Mouse (Mus musculus): Measurements from ENCODE around the gene Steap2. TPM values are rescaled to one million over a fixed set of nuclear protein-coding genes. Genes with fewer than 3 reads are reported as not detected.
"Not testable (repeated sequence)": the region's sequence is repeated elsewhere in the genome, so short reads cannot be mapped to it uniquely, and the experiment has no call there.

The Steap2 gene
- polyA plus RNA-seq (2017; shearing (Covaris generic)) = under 1 TPM in 2 of 3 experiments, not detected in 1; 0.04 to 0.12 TPM

DNA sequence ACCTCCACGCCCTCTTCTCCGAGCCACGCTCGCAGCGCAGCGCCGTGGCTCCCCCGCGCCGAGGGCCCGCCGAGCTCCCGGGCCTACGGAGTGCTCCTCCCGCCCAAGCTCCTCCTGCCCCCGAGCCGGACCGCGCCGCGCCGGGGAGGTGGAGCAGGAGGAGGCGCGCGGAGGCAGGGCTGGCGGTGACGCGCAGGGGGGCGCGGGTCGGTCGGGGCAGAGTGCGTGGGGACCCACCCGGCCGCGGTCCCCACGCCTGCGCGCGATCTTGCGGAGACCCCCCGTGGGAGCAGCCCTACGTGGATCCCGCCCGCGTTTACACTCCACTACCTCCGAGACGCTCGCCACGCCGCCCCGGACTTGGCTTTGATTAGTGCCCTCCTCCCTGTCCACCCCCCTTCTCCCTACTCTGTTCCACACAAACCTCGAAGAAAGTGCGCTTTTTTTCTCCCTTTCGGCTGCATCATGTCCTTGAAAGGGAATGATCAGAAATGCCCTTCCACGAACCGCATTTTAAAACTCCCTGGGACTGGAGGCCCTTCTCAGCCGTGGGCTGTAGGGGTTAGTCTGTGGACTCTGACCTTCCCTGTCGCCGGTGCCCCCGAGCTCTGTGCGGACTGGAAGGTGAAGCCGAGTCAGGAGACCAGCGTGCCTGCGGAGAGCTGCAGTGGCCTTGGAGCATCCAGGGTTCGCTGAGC is at the start of gene Steap2:
Gene Steap2, minus strand, starts transcription at position 623 of the 698 bp plus-strand sequence.
- no peak for ATAC-seq

DNA sequence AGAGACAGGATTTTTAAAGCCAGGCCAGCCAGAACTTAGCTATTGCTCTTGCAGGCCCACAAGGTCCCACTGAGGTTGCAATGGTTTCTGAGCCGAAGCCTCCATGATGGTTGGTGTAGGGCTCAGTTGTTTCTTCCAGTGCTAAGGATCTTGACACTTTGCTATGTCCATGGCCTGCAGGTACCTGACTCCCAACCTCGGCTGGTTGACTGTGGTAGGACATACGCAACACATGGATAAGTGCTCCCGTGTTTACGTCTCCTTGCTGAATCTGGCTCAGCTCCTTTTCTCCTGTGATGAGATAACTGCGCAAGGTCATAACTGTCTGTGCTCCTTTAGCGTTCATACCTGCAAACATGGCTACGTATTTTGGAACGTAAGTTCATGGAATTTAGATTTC is 40.1 kb upstream of the Steap2 start:
- ATAC-seq = no peak

DNA sequence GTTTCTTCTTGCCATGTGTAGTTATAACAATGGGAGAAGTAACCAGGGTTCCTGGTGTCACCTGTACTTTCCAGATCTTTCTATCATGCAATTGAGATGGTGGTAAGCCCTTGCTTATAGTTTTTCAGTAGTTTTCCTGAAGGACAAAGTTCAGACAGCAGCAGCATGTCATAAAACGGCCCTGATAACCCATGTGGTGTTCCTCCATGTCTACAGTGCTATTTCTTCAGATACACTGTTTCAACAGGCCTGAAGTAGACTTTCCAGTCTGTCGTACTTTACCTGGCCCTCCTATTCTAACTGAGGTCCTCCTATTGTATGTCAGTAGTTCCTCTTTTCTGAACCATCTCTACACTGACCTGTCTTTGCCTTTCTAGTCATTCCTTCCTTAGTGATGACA is 38.5 kb upstream of the Steap2 start:
- ATAC-seq = no peak

DNA sequence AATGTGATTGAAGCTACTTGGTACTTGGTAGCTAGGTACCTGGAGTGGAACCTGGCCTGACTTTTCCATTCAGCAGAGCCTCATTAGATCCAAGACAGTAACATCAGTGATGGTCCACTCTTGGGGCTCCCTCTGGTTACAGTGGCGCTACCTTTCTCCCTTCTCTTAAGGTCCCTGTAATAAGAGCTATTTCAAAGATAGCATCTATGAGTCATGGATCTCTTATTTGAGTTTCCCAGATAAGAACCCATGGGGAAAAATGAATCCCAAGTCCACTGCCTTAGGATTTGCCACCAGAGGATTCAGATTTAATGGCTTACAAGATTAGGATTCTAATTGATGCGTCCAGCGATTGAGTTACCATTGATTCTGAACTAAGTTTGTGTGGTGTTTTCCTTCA is 37.8 kb upstream of the Steap2 start:
- ATAC-seq = no peak

DNA sequence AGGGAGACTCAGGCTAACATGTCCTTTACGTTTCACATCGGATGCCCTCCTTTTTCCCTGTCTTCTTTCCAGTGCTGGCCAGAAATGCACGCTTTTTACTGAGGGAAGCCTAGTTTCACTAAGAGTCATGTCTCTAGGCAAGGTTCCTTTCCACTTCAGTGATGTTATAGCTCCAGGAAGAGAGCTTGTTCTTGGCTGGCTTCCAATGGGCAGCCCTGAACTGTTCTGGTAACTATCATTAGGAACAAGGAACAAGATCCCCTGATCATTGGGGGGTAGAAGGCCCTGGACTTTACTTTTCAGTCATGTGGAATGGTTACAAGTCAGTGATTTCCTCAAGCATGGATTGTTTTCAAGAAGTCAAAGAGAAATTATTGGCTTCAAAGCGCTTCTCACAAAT is 35.5 kb upstream of the Steap2 start:
- no peak for ATAC-seq

DNA sequence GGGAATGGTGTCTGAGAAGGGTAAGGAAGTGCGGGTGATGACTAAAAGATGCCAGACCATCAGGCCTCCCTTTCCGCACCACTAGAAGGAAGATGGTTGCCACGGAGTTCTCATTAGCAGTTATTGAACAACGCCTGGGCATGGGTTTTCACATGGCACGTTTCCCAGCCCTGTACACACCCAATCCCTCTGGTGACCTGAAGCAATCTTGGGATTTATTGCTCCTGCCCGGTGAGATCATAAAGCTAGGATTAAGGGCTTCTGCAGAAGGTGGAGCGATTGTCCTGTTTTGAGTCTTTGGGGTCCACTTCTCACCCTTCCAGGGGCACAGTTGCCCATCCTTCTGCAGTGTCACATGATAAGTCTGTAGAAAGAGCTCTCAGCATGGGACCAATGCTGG is 27.8 kb upstream of the Steap2 start:
- ATAC-seq = no peak

DNA sequence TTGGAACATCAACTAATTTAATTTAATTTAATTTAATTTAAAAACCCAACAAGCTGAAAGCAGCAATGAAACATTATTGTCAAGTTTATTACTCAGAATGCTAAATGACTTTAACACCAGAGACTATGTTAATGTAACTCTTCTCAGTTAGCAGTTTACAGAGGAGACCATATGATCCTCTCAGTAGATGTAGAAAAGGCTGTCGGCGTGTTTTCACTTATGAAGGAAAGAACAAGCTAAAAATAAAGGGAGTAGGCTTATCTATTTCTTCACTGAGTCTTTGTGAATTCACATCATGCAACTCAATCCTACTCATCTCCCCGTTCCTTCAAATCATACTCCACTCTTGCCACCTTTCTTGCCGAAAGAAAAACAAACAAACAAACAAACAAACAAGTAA is 16.7 kb upstream of the Steap2 start:
- no peak for ATAC-seq

DNA sequence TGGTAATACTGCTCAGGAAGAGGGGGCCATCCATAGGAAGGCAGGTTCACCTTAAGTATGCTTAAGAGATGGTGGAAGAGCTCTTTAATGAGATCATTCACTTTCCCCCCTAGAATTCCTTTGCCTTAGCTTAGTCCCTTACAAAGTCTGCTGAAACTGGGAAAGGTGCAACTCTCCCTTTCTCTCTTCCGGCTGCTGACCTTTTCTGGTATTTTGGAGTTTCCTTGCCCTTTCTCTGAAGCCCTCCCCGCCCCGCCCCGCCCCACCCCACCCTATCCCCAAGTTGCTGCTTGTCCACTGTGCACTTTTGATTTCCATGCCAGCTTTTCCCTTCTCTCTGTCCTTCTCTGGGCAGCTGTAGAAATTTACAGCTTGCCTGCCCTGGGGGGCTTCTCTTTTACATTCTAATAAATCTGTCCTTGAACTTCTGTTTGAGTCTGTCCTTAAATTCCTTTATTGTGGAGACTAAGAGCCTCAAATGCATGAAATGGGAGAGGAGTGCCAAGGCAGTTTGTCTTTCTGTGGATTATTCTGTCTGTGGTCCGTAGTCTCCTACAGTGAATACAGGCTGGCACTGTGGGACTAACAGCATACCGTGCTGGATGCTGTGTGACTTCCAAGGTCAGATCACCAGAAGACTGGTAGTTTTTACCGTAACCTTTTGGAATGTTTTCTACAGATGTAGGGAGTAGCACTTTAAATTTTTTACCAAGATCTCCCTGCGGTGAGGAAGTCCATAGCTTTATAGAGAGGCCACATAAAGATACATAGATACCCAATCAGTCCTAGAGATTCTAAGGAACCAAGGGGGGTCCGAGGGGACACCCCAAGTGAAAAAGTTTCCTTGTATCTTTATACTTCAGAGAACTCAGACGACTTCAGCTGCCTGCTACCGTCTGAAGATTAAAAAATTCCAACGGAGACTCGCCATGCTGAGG is 13.2 kb upstream of the Steap2 start:
- ATAC-seq = no peak

DNA sequence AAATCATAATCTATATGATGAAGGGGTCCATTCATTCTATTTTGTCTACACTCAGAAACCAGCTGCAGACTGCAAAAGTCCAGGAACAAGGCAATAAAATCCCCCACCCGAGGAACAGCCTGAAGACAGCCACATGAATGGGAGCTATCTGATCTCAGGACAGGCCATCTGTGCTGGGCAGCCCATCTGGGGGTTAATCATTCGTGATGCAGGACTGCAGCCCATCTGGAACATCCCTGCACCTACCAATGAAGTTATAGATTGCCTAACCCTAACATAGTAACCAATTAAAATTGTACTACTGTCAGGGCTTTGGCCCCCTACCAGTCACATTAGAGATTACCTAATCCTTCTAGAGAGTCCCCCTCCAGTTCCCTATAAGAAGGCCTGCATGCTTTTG is 10.6 kb upstream of the Steap2 start:
- ATAC-seq = no peak

DNA sequence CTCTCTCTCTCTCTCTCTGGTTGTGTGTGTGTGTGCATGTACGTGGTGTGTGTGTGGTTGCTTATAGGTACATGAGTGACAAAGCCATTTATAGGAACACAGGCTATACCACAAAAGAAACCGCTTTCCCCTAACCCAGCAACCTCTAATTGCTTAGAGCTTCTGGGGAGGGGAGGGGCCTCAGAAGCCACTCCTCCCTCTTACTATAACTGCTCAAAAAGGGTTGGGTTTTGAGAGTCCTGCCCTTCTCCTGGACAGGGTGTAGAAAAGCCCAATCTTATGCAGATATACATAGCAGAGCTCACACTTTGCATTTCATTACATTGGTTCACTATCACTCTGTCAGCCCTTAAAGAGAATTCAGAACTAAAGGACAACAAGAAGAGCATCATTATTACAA is 6.0 kb upstream of the Steap2 start:
- ATAC-seq = no peak

DNA sequence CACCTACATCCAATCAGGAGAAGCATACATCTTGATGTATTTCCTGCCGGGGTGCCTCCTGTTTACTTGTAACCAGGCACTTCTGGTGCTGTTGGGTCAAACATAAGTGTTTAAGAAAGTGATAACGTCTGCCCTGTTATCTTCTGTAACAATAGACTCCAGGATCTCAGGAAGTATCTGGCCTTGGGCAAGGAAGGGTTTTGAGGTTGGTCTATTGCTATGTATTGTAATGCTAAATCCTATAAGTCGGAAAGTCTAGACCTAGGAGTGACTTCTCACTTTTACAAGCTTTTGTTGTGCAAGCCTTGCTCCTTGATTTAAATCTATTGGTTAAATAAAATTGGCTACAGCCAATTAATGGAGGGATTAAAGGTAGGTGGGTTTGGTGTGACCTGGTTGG is 4.5 kb upstream of the Steap2 start:
- ATAC-seq = no peak

DNA sequence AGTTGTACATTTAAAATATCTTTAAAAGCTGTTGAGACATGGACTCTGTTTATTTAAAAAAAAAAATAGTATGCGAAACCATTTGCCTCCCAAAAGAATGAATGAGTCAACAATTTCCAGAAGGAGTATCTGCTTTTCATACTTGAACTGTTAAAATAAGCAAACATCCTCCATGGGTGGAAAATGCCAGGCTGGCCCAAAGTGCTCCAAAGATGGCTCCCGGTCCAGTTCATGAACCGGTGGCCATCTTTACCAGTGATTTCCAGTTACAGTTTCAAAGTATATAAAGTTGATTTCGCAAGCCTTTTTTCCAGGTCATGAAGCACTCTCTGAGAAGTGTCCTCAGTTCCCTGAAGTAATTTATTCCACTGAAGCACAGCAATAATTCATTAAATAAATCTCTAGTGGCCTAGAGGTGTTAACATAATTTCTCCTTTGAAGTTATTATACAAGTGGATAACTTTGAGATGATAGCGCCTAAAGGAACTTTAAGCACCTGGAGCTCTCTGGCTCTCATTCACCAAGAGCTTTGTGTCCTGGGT is 1.1 kb upstream of the Steap2 start:
- ATAC-seq = no peak

DNA sequence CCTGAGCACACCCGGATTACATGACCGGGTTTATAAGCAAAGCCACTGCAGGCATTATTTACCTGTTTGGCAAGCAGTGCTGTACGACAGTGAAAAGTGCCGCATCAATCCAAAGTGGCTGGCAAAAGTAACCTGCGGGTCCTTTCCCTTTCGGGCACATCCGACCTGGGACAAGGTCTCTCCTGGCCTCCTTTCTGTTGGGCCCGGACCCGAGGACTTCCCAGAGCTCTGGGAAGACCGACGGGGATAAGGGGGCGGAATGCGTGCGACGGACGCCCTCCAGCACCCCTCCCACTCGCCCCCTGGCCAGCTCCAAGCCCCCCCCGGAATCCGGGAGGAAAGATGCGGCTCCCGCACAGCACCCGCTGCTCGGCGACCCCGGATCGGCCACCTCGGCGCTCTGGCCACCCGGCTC is 830 bp downstream of the Steap2 start:
- no peak for ATAC-seq

DNA sequence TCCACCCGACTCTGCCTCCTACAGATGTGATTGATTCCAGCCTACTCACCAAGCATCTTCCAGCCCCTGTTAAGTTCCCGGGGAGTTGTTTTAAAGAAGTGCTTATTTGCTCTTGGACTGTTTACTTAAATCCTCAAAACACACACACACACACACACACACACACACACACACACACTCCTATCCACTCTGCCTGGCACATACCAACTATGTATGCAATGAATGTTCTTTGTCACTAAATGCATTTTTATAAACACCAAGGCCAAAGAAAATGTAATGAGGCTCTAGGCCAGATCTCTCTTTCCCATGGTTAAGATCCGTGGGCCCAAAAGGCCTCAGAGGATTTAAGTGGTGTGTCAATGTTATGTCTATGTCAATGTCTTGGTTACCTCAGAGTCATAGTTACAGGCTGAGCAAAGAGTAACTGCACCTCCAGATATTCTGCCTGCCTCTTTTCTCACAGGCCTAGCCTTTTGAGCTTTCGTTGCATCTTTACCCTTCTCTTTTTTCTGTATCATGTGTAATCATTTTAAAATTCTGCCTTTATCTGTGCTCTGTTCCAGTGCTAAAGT is 2.1 kb downstream of the Steap2 start:
- no peak for ATAC-seq

DNA sequence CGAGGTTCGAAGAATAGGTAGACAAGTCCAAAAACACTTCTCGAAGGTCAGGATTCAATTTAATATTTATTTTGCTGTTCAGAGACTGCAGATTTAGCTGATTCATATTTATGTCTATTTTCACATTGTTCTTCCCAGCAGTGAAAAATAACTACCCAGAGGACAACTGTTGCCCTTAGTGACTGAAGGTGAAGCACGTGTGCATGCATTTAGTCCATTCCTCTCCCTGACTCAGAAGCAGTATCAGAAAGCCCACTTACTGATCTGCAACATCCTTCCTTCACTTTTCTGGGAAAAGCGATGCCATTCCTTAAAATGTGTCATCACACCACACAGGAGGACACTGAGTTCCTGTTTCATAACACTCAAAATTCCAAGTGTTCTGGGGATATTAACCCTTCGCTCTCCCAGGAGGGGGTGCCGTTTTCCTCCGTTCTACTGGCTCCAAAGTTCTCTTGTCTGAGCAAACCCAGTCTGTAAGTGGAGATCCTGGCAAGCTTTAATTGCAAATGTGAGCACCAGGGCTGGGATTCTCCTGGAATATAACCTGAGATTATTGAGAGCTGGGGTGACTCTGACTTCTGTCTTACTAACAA is 5.3 kb downstream of the Steap2 start:
- no peak for ATAC-seq

DNA sequence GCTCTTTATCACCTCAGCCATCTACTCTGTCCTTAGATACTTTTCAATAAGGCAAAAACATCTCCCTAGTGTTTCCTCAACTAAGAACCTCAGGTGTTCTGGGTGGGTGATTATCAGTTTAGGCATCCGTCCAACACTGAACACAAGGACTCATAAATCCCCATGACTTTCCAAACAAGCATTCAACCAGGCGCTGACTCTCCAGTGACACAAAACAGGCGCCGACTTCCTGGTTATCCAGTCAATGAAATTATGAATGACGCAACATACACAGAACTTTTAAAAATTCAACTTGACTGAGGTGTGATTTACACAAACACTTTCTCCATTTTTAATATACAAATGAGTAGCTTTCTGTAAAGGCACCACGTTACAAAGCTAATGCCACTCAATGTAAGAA is 6.2 kb downstream of the Steap2 start:
- no peak for ATAC-seq

DNA sequence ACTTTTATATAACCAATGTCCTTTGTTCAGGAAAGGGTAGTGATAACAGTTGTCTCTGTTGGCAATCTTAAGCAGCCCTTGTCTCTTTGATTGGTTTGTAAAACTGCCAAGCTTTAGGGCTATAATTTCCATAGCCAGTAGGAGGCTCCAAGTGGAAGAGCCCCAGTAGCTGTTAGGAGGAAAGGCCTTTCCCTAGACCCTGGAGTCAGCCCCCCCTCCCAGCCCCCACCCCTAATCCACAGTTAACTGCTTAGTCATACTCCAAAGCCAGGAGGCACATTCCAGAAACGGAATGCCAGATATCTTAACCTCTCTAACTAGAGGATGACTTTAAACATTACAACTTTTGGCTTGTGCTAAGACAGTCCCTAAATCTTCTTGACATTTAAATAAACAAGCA is 7.4 kb downstream of the Steap2 start:
- no peak for ATAC-seq

DNA sequence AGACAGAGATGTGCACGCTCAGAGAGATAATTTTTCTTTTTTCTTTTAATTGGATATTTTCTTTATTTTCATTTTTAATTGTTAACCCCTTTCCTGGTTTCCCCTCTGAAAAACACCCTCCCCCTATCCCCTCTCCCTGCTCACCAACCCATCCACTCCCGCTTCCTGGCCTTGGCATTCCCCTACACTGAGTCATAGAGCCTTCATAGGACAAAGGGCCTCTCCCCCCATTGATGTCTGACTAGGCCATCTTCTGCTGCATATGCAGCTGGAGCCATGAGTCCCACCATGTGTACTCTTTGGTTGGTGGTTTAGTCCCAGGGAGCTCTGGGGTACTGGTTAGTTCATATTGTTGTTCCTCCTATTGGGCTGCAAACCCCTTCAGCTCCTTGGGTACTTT is 9.4 kb downstream of the Steap2 start:
- not testable (repeated sequence) for ATAC-seq

DNA sequence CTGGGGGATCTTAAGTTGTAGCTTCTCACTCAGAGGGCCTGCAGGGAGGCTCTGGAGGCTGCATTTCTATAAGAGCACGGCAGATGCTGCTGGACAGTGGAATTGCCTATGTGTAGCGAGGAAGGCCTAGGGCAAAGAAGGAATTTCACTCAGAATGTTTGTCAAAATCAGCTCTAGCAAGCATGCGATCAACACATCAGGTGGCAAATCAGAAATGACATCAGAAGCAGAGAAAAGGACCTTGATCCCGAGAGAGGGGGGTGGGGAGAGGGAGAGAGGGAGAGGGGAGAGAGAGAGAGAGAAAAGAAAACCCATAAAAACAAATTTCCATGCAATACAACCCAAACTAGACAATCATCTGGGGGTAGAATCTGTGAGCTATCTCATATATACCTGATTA is 11.1 kb downstream of the Steap2 start:
- ATAC-seq = no peak

DNA sequence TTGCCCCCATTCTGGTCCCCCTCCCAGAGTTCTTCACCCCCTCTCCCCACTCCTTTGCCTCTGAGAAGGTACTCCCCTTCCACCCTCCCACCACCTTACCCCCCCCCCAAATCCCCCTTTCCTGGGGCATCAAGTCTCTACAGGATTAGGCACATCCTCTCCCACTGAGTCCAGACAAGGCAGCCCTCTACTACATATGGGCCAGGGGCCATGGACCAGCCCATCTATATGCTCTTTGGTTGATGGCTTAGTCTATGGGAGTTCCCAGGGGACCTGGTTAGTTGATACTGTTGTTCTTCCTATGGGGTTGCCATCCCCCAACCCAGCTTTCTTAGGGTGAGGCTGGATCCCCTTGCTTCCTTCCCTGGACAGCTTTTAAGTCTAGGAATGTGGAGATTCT is 14.9 kb downstream of the Steap2 start:
- ATAC-seq = no peak

DNA sequence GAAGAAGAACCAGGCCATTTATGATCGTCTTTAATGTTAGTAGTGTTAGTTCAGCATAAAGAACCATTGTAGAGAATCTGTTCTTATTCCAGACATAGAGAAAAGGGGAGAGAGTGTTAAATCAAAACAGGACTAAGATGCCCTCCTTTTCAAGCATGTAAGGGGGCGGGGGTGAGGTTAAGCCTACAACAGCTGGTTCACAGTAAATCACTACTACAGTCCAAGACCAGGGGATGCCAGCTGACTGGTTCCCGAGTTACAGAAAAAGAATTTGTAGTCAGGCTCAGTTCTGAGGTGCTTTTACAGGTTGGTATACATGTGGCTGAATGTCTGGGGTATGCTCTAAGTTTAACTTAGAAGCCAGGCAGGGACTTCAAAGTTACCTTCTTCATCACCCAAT is 18.3 kb downstream of the Steap2 start:
- ATAC-seq = no peak

DNA sequence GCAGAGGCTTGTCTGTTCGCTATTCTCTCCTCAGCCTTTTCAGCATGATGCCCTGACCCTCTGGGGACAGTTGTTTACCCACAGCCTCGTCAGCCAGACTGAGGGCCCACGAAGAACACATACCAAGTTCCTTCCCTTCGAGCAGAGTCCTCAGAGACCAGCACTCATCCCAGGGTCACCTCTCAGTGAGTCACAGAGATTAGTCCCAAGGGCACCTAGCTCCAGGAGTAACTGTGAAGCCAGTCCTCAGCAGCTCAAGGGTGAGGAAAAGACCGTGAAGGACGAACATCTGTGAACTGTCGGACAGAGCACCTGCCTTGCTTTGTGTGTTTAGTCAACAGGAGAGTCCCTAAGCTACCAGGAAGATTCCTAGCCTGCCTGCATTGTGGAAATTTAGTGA is 25.5 kb downstream of the Steap2 start:
- ATAC-seq = no peak

DNA sequence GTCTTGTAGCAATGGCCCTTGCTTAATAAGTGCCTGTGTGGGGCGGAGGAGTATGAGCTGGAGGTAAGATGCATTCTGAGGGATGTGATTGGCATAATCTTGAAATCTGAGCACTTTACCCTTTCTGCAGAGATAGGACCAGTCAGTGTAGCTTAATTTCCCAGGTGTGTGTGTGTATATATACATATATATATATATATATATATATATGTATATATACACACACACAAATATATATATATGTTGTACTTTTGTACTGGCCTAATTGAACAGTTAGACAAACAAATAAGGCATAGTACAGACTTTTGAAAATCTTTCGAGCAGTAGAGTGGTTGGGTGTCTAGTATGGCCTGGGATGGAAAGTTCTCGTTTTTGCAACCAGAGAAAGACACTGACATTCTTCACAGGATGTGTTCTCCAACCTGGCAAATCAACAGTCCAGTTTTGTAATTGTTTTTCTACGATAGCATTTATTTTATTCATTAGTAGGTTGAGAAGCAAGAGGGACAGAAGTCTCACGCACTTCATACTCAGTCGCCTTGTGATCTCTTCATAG is 29.9 kb downstream of the Steap2 start:
- ATAC-seq = no peak

All from inflammation-experienced regulatory T-cells, adult 6 months (primary cell).